Mouse (Mus musculus) liver, adult 2 months (tissue): Measurements from ENCODE around the gene Azi2.

Experiments
- CTCF ChIP-seq: fragments of 200-500 bp; IDR thresholded peaks from 2 replicates; pipeline ENCODE4 v1.5.1; 2011; ENCODE audit warnings: low read depth, low read length, control low read depth
- POLR2A ChIP-seq: fragments of 200-500 bp; IDR thresholded peaks from 2 replicates; pipeline ENCODE4 v1.6.1; 2011; ENCODE audit warnings: low read length, control low read depth; ENCODE audit not compliant: insufficient read depth; ENCODE audit errors: extremely low read depth

DNA sequence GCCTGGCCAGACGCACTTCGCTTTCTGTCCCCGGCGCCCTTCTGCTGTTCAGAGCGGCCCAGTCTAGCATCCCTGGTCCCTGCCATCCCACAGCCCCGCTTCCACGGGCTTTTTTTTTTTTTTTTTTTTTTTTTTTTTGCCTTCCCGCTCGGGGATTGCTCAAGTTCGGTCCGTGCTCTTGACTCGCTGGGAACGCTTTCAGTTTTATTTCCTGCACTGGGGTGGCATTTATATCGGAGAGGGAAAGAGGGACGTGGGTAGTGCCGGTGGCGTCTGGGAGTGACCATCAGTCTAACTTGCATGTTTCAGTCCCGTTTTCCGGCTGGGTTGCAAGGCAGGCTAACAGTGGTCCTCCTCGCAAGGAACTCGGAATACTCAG is 712 bp downstream of the Azi2 start:
- no peak for TF ChIP-seq CTCF
- no peak for TF ChIP-seq POLR2A
